Comparison of ENCODE assay signal across 8 mouse cellular contexts in genomic region chr19:3767276-3767780, GRCm38 (mm10). TPM values are rescaled to one million over a fixed set of nuclear protein-coding genes. Genes with fewer than 3 reads are reported as not detected.
A peak's percentile ranks its signal among the peaks of the same experiment; 100 is the strongest.
DNase-seq lines count a peak whose midpoint lies in the region; ATAC-seq and TF ChIP-seq lines count a peak whose summit lies in the region.

Kmt5b (plus strand) TSS chr19:3767421.

- H3K36me3 ChIP-seq in embryonic facial prominence, embryonic 11.5 days (replicated peaks; ENCODE audit: control insufficient read depth, insufficient read depth, low read depth, low read length), result no peaks in the 10 kb centered on the region; the same call in 1 of the 2 replicates
- no peaks in the 10 kb centered on the region for H3K36me3 ChIP-seq in intestine, postnatal 0 days (ENCODE audit: control insufficient read depth, insufficient read depth)
- H3K36me3 ChIP-seq in limb, embryonic 15.5 days, result 0 out of 2 replicates have a peak, but pooled peaks cover 4% of the 10 kb centered on the region
- no peaks in the 10 kb centered on the region for H3K36me3 ChIP-seq in midbrain, embryonic 16.5 days (ENCODE audit: control insufficient read depth, insufficient read depth, low read length)

- peak; percentile 49; the same call in 1 of the 2 replicates for ATAC-seq in embryonic facial prominence, embryonic 11.5 days (replicated peaks; ENCODE audit: insufficient number of reproducible peaks, low FRiP score, low TSS enrichment, low read depth)
- ATAC-seq in intestine, postnatal 0 days, result no peak; the same call in none of the 2 replicates
- peak; percentile 57; the same call in 1 of the 2 replicates for ATAC-seq in limb, embryonic 15.5 days (ENCODE audit: insufficient number of reproducible peaks, low FRiP score, low TSS enrichment, low read depth)
- ATAC-seq in midbrain, embryonic 16.5 days, result peak; percentile 59

- WGBS in embryonic facial prominence, embryonic 11.5 days, result under 1% methylated on average over 39 of the region's 39 CpGs
- WGBS in intestine, postnatal 0 days, result under 1% methylated on average over 39 of the region's 39 CpGs
- under 1% methylated on average over 39 of the region's 39 CpGs for WGBS in limb, embryonic 15.5 days
- under 1% methylated on average over 39 of the region's 39 CpGs for WGBS in midbrain, embryonic 16.5 days

- H3K9ac ChIP-seq in embryonic facial prominence, embryonic 11.5 days (replicated peaks; ENCODE audit: low read length), result peak within 1 kb of the TSS; percentile 100
- H3K9ac ChIP-seq in intestine, postnatal 0 days (ENCODE audit: low read depth, low read length), result peak within 1 kb of the TSS; percentile 100
- H3K9ac ChIP-seq in limb, embryonic 15.5 days, result peak within 1 kb of the TSS; percentile 100
- peak within 1 kb of the TSS; percentile 100 for H3K9ac ChIP-seq in midbrain, embryonic 16.5 days (ENCODE audit: low read depth, low read length)

- peak within 1 kb of the TSS; percentile 83 for H3K4me2 ChIP-seq in embryonic facial prominence, embryonic 11.5 days (ENCODE audit: low read depth, low read length)
- peak within 1 kb of the TSS; percentile 93 for H3K4me2 ChIP-seq in intestine, postnatal 0 days (replicated peaks; ENCODE audit: low read depth)
- peak within 1 kb of the TSS; percentile 87 for H3K4me2 ChIP-seq in limb, embryonic 15.5 days
- peak within 1 kb of the TSS; percentile 70 for H3K4me2 ChIP-seq in midbrain, embryonic 16.5 days (ENCODE audit: low read length)

- no peaks in the 10 kb centered on the region for H3K9me3 ChIP-seq in embryonic facial prominence, embryonic 11.5 days (replicated peaks; ENCODE audit: control insufficient read depth, low read length)
- no peaks in the 10 kb centered on the region for H3K9me3 ChIP-seq in intestine, postnatal 0 days (ENCODE audit: control insufficient read depth)
- no peaks in the 10 kb centered on the region for H3K9me3 ChIP-seq in limb, embryonic 15.5 days
- H3K9me3 ChIP-seq in midbrain, embryonic 16.5 days (replicated peaks; ENCODE audit: control insufficient read depth, low read length, poor library complexity, severe bottlenecking), result no peaks in the 10 kb centered on the region

- peak within 1 kb of the TSS; percentile 96 for H3K4me3 ChIP-seq in embryonic facial prominence, embryonic 11.5 days (ENCODE audit: low read depth, low read length)
- peak within 1 kb of the TSS; percentile 89 for H3K4me3 ChIP-seq in intestine, postnatal 0 days (ENCODE audit: low read depth, low read length)
- H3K4me3 ChIP-seq in limb, embryonic 15.5 days, result peak within 1 kb of the TSS; percentile 95
- H3K4me3 ChIP-seq in midbrain, embryonic 16.5 days (ENCODE audit: low read depth, low read length), result peak within 1 kb of the TSS; percentile 92

- no peak for DNase-seq in urinary bladder, adult 2 months (ENCODE audit: low spot score)
- no peak for DNase-seq in urinary bladder, postnatal 25 days (ENCODE audit: low spot score)
- DNase-seq in embryonic facial prominence, embryonic 11.5 days (ENCODE audit: low spot score), result peak; percentile 46
- no peak for DNase-seq in gonadal fat pad, adult 2 months (ENCODE audit: low read depth)
- DNase-seq in natural killer cell, adult 2 months (ENCODE audit: low spot score in 2 of 2), result no peak

- no peak for TF ChIP-seq CTCF in intestine, postnatal 0 days (IDR thresholded peaks at IDR 0.05; ENCODE audit: low read depth)

- H3K4me1 ChIP-seq in embryonic facial prominence, embryonic 11.5 days (ENCODE audit: control insufficient read depth, insufficient read depth, low read length), result no peaks in the 10 kb centered on the region
- H3K4me1 ChIP-seq in intestine, postnatal 0 days (replicated peaks; ENCODE audit: control insufficient read depth, insufficient read depth, low read length), result no peaks in the 10 kb centered on the region
- peaks cover 19% of the 10 kb centered on the region for H3K4me1 ChIP-seq in limb, embryonic 15.5 days
- peaks cover 27% of the 10 kb centered on the region for H3K4me1 ChIP-seq in midbrain, embryonic 16.5 days (ENCODE audit: control insufficient read depth, insufficient read depth, low read length)

- H3K27ac ChIP-seq in embryonic facial prominence, embryonic 11.5 days (replicated peaks; ENCODE audit: low read depth, low read length), result peak within 1 kb of the TSS; percentile 100
- peak within 1 kb of the TSS; percentile 100 for H3K27ac ChIP-seq in intestine, postnatal 0 days (ENCODE audit: low read depth, low read length)
- H3K27ac ChIP-seq in limb, embryonic 15.5 days, result peak within 1 kb of the TSS; percentile 100
- peak within 1 kb of the TSS; percentile 100 for H3K27ac ChIP-seq in midbrain, embryonic 16.5 days (ENCODE audit: low read length)

- H3K27me3 ChIP-seq in embryonic facial prominence, embryonic 11.5 days (ENCODE audit: control insufficient read depth, insufficient read depth, low read length), result no peaks in the 10 kb centered on the region
- H3K27me3 ChIP-seq in intestine, postnatal 0 days (replicated peaks; ENCODE audit: control insufficient read depth, insufficient read depth, low read length), result no peaks in the 10 kb centered on the region
- H3K27me3 ChIP-seq in limb, embryonic 15.5 days, result no peaks in the 10 kb centered on the region
- H3K27me3 ChIP-seq in midbrain, embryonic 16.5 days (ENCODE audit: control insufficient read depth, insufficient read depth, low read depth, low read length), result no peaks in the 10 kb centered on the region

RNA-seq across cellular contexts. Expression of gene Kmt5b, which starts in this region (rescaled TPM):
- polyA plus RNA-seq in urinary bladder, adult 2 months (2012; rRNA removed), result 25.6 and 28.7 TPM in 2 replicates
- 28.4 and 30.8 TPM in 2 replicates for polyA plus RNA-seq in embryonic facial prominence, embryonic 11.5 days (2014; fragmentation: Nextera tagmentation; extraction: Ambion mirVana)
- 14.9 and 21.8 TPM in 2 replicates for polyA plus RNA-seq in gonadal fat pad, adult 2 months (2012; rRNA removed)
- polyA plus RNA-seq in intestine, postnatal 0 days (2015; fragmentation: Nextera tagmentation; extraction: Ambion mirVana), result 10.4 and 11.0 TPM in 2 replicates
- 25.2 and 29.0 TPM in 2 replicates for polyA plus RNA-seq in limb, embryonic 15.5 days (2015; fragmentation: Nextera tagmentation; extraction: Ambion mirVana)
- 50.3 and 59.6 TPM in 2 replicates for polyA plus RNA-seq in midbrain, embryonic 16.5 days (2015; fragmentation: Nextera tagmentation; extraction: Ambion mirVana)
